Mouse (Mus musculus): Measurements from ENCODE around the gene Golgb1. TPM values are rescaled to one million over a fixed set of nuclear protein-coding genes. Genes with fewer than 3 reads are reported as not detected.

Golgb1 gene
- total RNA-seq, 1 experiment from 2014 or later: 44.3 TPM

DNA sequence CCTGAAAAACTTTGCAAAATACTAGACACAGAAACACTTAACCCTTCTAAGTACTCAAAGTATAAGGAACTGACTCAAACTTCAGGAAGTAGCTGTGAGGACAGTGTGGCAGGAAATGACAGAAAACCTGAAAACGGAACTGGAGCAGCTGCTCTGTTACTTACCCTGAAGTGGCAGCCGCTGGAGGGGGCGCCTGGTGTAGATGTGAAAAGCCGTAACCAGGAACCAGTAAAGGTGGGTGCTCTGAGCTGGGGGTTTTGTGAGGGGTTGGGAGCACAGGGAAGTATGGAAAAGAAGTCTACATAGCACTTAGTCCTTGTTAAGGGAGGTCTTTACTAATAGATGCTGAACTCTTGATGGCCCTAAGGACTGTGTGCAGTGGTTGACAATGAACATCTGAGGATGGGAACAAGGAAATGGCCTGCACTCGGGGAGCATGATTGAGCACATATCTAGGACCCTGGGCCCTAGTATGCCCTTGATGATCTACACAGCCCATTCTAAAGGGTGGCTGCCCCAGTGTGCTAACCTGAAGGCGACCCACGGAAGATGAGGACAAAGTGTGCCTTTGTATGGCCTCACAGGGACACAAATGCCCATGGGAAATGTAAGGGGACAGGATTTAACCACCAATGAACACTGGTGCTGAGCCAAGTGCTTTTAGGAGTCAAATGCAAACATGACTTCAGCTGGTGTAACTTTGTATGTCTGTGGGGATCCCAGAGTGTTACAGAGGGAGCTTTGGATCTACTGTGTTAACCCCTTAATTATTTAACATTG, 60.1 kb downstream of the Golgb1 start, which contains the start of gene Hcls1:
Gene Hcls1 (plus strand): TSS at position 143 of the 780 bp plus-strand sequence.
- peak; percentile 69 for ATAC-seq (ENCODE audit: extremely low read depth, insufficient number of reproducible peaks, low FRiP score, poor library complexity, severe bottlenecking)

DNA sequence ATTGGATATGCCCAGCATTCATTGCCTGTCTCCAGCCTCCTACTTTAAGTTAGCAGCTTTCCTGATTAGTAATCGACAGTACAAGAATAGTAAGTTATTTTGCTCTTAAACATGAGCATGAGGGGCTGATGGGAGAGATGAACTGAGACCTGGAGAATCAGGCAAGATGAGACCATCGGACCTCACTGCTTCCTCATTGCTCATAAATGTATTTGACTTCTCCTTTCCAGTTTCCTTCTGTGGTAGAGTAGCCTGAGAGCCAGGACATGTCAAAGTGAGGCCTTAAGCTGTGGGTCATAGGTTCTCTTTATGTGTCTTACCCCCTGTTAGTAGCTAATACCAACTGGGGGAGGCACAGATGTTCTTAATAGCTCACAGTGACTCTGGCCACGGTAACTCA, 60.9 kb downstream of the Golgb1 start:
- peak; percentile 55; the same call in 1 of the 2 replicates for ATAC-seq (ENCODE audit: extremely low read depth, insufficient number of reproducible peaks, low FRiP score, poor library complexity, severe bottlenecking)

DNA sequence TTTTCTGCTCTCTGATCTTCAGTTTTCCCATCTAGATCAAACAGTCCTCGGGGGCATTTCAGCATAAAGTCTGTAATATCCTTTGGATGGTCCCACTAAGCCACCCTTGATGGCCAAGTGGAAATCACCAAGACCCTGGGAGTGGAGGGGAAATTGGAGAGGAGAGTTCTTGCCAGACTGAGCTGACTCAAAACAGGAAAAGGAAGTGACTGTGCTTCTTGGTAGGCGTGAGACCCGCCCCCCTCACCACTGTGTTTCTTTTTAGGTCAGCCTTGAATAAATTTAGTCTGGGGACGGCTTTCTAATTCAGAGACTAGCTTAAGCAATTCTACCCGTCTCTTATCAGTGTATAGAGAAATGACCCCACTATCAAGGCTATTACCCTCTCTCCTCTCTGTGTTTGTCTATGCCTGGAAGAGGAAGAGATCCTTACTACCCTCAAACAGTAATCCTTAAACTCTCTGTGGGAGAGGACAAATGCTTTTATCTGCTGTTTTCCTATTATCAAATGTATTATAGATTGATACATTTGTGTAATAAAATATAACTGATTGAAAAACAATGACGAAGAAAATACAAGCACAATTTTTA, 66.3 kb downstream of the Golgb1 start:
- peak; percentile 87 for ATAC-seq (ENCODE audit: extremely low read depth, insufficient number of reproducible peaks, low FRiP score, poor library complexity, severe bottlenecking)

DNA sequence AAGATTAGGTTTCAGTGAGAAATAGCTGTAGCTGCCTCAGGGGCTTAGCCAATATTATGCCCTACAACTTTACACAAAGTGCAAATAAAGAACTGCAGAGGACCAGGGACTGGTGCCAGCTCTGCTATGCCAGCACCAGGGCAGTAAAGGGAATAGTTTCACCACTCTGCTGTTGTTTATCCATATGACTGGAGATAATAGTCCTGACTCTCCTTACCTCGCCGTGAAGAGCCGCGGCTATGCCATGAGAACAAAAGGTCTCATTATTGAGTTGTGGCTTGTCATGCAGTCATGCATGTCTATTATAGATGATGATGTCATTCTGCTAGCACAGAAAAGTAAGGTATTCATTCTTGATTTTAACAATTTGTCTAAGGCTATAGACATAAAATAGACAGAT, 67.0 kb downstream of the Golgb1 start:
- no peak for ATAC-seq (ENCODE audit: extremely low read depth, insufficient number of reproducible peaks, low FRiP score, poor library complexity, severe bottlenecking)

DNA sequence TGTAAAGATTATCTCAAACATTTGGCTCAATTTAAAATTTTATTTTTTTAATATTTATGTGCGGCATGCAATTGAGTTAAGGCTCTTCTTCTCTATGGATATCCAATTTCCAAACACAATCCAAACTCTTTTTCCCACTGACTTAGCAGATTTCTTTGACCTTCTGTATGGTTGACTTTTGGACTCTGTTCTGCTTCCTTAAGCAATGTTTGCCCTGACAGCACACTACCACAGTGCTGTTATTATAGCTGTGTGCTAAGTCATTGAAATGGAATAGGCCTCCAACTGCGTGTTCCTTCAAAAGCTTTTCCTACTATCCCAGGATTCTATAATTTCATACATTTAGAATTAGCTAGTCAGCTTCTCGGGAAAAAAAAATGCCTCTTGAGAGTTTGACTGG, 68.7 kb downstream of the Golgb1 start:
- ATAC-seq (ENCODE audit: extremely low read depth, insufficient number of reproducible peaks, low FRiP score, poor library complexity, severe bottlenecking): no peak

DNA sequence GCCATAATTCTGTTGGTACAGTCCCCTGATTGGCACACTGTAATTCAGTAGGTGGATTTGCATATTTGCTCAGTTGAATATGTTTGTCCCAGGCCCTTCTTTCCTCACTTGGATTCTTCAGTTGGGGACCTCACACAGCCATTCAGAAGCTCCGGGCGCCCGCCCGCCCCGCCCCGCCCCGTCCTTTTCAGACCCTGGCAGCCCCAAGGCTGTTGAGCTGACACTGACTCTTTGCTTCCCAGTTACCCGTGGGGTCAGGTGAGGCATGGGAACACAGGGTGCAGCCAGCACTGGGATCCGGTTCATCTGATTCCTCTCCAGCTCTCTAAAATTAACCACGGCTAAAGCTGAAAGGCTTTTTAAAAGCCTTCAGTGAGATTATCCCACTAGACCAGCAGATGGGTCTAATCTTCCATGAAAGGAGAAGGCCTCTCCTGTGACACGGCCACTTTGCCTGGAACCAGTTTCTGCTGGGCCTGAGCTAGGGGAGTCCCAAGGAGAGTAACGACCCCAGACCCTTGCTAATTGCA, 70.0 kb downstream of the Golgb1 start:
- no peak for ATAC-seq (ENCODE audit: extremely low read depth, insufficient number of reproducible peaks, low FRiP score, poor library complexity, severe bottlenecking)

DNA sequence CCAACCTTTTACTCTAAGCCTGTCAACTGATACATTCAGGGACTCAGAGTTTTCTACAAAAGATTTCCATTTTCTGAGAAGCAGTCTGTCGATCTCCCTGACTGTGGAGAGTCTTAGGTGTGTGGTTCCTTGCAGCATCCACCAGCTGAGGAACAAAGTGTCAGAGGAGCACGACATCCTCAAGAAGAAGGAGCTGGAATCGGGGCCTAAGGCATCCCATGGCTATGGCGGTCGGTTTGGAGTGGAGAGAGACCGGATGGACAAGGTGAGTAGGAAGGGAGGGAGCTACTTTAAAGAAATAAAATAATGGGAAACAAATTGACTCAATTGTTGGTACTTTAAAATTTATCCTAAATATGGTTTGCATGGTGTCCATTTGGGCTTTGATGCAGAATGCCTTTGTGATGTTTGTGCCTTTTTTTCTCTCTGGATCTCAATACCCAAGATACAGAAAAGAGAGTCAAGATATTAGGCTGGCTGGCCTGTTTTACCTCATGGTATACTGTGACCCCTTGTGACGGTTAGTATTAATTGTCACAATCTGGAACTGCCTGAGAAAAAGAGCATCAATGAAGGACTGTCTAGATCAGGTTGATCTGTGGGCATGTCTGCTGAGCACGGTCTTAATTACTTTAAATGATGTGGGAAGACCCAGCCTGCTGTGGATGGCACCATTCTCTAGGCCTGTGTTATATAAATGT, 71.7 kb downstream of the Golgb1 start:
- ATAC-seq (ENCODE audit: extremely low read depth, insufficient number of reproducible peaks, low FRiP score, poor library complexity, severe bottlenecking): no peak

DNA sequence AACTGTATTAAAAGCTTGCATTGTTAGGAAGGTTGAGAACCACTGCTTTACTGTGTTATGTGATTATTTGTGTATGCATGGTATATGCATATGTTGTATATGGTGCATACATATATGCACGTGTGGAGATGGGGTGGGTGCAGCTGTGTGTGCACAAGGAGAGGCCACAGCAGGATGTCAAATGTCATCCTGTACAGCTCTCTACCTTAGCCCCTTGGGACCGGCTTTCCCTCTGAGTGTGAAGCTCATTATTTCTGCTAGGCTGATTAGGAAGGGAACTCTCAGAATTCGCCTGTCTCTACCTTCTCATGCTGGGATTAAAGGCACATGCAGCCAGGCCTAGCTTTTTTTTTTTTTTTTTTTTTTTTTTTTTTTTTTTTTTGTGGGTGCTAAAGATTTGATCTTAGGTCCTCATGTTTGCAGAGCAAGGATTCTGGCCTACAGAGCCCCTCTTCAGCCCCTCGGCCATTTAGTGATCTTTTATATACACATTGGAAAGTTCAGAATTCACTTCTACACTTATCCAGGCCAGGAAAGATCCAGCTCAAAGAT, 72.8 kb downstream of the Golgb1 start:
- ATAC-seq (ENCODE audit: extremely low read depth, insufficient number of reproducible peaks, low FRiP score, poor library complexity, severe bottlenecking): no peak

DNA sequence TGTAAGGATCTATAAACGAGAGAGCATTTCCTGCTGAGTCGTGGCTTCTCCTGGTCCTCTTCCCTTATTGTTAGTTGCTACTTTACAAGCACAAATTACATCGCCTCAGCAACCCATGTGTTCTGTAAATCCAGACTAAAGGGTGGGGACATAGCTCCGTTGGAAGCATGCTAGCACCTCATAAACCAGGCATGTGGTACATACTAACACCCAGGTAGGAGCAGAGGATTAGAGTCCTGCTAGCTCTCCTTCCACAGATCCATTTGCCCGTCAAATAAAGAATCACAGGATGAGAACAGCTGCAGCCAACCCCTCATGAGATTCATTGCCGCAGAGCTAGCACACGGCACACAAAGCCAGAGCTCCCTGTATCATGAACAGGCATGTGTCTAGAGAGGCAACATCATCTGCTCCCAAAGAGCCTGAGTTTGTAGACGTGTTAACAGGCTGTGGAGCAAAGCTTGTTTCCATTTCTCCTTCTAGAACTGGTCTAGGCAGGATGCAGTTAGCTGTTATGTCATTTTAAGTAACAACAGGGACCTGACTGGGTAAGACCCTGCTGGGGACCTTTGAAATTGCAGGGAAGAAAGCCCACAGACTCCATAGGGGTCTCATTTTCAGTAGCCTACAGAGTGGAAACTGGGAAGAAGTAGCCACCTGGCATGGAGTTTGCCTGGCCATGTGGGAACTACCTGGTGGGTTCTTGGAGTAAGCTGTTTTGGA, 74.8 kb downstream of the Golgb1 start:
- no peak for ATAC-seq (ENCODE audit: extremely low read depth, insufficient number of reproducible peaks, low FRiP score, poor library complexity, severe bottlenecking)

DNA sequence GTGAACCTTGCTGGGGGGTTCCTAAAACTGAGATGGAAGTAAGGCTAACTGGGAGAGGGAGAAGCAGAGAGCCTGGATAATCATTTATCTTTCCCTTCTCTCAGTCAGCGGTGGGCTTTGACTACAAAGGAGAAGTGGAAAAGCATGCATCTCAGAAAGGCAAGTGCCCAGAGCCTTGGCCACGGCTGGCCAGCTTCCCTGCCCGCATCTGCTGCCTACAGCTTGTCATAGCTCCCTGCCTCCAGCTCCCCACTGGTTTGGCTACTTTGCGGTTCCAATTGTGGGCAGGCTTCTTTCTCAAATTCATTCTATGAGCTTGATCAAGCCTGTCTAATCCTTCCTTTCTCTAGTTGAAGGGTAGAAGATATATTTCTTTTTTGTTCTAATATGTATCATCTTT, 76.1 kb downstream of the Golgb1 start:
- no peak for ATAC-seq (ENCODE audit: extremely low read depth, insufficient number of reproducible peaks, low FRiP score, poor library complexity, severe bottlenecking)

DNA sequence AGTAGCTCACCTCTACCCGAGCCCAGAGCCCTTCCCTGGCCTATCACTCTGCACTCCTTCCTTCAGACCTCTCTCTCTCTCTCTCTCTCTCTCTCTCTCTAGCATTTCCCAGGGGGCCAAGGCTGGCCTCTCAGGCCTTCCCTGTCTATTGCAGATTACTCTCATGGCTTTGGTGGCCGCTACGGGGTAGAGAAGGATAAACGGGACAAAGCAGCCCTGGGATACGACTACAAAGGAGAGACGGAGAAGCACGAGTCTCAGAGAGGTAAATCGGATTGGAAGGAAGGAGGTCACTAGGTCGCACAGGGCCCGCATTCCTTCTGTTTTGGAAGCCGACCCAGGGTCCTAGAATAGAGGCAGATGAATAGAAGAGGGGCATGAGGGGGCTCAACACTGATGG, 80.2 kb downstream of the Golgb1 start:
- ATAC-seq (ENCODE audit: extremely low read depth, insufficient number of reproducible peaks, low FRiP score, poor library complexity, severe bottlenecking): no peak

DNA sequence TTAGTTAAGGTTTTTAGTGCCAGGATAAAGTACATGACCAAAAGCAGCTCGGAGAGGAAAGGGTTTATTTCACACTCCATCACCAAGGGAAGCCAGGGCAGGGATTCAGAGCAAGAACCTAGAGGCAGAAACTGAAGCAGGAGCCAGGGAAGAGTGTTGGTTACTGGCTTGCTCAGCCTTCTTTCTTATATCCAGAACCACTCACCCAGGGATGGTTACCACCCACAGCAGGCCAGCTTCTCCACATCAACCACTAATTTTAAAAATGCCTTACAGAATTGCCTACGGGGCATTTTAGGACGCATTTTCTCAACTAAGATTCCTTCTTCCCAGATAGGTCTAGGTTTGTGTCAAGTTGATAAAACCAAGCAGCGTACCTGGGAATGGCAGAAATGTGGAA, 88.5 kb downstream of the Golgb1 start:
- ATAC-seq (ENCODE audit: extremely low read depth, insufficient number of reproducible peaks, low FRiP score, poor library complexity, severe bottlenecking): no peak

DNA sequence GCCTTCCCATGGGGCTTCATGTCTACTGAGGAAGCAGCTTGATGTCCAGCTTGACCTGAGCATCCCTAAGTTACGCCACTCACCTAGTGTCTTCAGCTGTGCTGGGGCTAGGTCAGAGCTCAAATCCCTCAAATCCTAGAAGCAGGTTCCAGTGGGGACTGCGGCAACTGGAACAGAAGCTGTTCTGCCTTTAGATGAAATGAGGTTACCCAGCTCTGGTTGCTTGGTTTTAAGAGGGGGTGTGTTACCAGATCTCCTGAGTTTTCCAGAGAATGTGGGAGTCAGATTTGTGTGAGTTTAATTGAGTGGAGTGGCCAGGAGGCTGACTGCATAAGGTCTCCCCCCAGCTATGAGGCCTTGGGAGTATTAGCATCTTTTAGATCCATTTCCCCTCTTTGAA, 104.2 kb downstream of the Golgb1 start:
- no peak for ATAC-seq (ENCODE audit: extremely low read depth, insufficient number of reproducible peaks, low FRiP score, poor library complexity, severe bottlenecking)

Other genes starting within 250 kb of the Golgb1 start
- gene Cd86, start 209.1 kb upstream of the Golgb1 start, total RNA-seq (2017): 50.7 and 56.0 TPM in 2 replicates
- gene Ildr1, start 181.2 kb upstream of the Golgb1 start, total RNA-seq (2017): 3.8 and 4.4 TPM in 2 replicates
- gene Slc15a2, start 90.2 kb upstream of the Golgb1 start, total RNA-seq (2017): 63.0 and 75.4 TPM in 2 replicates
- 19.4 and 26.1 TPM in 2 replicates for gene Iqcb1, start 46.8 kb upstream of the Golgb1 start, total RNA-seq (2017)
- gene Eaf2, start 137 bp upstream of the Golgb1 start, total RNA-seq (2017): 5.0 and 7.6 TPM in 2 replicates
- gene Hcls1, start 59.8 kb downstream of the Golgb1 start, total RNA-seq (2017): 537 and 551 TPM in 2 replicates
- gene Fbxo40, start 115.3 kb downstream of the Golgb1 start, total RNA-seq (2017): 0.47 and 0.61 TPM in 2 replicates
- 4.4 TPM in 2 replicates for gene Polq, start 136.6 kb downstream of the Golgb1 start, total RNA-seq (2017)

Data from neutrophil, adult 5-6 weeks (primary cell).